Mouse (Mus musculus) 416B (cell line): ENCODE results near the gene Htr6.

Experiments
- DNase-seq: peaks from one replicate; pipeline ENCODE4 v3.0.0; 2011; ENCODE audit warnings: low read depth

The Htr6 gene

DNA sequence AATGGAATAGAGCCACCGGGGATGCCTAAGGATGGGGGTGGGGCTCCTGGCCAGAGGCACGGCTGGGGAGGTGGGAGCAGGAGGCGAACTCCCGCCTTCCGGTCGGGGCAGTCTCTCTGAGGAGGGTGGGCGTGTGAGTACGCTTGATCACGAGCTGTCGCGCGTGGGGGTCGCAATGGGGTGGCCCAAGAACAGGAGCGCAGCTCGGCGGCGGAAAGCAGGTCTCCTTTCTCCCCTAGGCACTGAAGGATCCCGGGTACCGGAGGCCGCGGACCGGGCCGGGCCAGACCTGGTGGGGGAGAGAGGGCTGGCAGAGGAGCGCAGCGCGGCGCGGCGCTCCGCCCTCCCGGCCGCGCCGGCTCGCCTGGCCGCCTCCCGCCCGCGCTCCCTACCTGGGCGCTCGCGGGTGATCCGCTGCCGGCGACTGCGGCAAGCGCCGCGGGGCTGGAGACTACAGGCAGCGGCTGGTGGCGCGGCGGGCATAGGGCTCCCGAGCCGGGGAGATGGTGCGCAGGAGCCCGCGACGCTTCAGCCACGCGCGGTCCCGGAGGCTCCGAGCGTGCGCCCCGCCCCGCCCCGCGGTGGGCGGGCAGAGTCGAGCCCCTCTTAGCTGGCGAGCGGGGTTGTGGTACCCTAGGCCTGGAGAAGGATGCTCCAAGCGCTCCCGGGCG lies at the start of gene Htr6:
Htr6 (minus strand) TSS at position 530 of the 671 bp plus-strand sequence.
- no peak for DNase-seq

- DNase-seq, result no peak
These were observed 49.6 kb upstream of the Htr6 start for GRCm38 (mm10) chr4:139124940-139125339.

- DNase-seq, result no peak
These were observed 47.2 kb upstream of the Htr6 start for GRCm38 (mm10) chr4:139122557-139122956.

DNA sequence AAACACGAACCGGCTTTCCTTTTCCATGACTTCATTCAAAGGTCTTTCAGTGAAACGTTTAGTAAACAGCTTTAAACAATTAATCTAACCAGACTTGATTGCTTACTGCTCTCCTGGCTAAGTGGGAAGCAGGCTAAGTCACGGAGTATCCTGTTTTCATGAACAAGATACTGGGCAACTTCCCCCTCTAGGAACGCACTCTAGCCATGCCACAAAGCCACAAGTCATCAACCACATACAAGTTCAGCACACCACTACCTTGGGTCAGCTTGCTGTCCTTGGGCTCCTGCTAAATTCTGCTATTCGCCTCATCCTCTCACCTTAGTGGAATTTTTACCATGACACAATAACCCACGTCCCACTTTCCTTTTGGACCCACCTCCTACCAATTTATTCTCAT lies 45.6 kb upstream of the Htr6 start:
- peak; percentile 56 for DNase-seq

- DNase-seq, result no peak
These were observed 45.0 kb upstream of the Htr6 start for GRCm38 (mm10) chr4:139120281-139120814.

DNA sequence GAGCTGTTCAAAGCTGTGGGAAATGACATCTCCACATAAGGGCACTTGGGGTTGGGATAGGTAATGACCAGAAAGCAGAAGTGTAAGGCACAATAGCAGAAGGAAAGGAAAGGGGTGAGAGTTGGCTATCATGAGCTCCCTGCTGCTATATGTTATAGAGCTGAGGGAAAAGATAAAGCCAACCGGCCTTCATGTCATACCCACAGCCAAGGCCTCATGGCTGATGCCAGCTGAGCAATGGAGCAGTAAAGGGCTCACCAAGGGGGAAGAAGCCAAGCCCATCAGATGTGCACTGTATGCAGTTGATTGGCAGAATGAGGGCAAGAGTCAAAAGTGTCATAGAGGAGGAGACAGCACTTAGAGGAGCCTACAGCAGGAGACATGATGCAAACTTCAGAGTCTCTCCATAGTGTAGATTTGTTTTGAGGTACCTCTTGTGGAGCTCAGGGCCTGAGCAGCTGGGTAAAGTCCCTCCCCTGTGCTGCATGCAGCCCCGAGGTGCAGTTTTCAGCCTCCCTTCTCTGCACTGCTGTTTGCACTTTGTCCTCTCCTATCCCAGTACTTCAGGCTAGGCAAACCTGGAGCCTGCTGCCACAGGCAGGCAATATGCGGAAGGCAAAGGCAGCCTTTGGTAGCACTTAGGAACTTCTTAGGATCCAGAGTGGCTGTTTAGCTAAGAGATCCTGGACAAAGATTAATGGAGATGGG lies 41.1 kb upstream of the Htr6 start:
- peak; percentile 51 for DNase-seq

- DNase-seq, result no peak
These were observed 40.4 kb upstream of the Htr6 start for GRCm38 (mm10) chr4:139115721-139116120.

GRCm38 (mm10) chr4:139112482-139112881 lies 37.1 kb upstream of the Htr6 start:
- no peak for DNase-seq

- DNase-seq, result no peak
These were observed 36.1 kb upstream of the Htr6 start for GRCm38 (mm10) chr4:139111421-139111820.

- no peak for DNase-seq
These were observed 35.5 kb upstream of the Htr6 start for GRCm38 (mm10) chr4:139110858-139111257.

GRCm38 (mm10) chr4:139105453-139105852 lies 30.1 kb upstream of the Htr6 start:
- no peak for DNase-seq

DNA sequence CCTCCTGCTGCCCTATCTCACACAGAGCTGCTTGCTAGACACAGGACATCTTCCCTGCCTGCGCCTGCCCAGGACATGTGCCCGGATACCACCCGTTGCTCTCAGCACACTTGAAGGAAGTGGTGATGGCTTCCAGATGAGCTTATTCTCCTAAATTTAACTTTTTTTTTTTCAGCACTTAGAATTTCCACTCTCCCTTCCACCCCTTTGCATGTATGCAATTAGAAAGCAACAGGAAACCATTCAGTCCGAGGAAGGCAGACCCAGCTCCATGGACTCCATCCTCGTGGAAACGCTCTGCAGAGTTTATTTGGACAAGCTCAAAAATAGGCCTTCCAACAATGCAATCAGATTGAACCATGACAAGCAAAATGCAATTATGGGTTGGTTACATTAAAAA lies 26.2 kb upstream of the Htr6 start:
- no peak for DNase-seq

- no peak for DNase-seq
These were observed 25.0 kb upstream of the Htr6 start for GRCm38 (mm10) chr4:139100326-139100725.

DNA sequence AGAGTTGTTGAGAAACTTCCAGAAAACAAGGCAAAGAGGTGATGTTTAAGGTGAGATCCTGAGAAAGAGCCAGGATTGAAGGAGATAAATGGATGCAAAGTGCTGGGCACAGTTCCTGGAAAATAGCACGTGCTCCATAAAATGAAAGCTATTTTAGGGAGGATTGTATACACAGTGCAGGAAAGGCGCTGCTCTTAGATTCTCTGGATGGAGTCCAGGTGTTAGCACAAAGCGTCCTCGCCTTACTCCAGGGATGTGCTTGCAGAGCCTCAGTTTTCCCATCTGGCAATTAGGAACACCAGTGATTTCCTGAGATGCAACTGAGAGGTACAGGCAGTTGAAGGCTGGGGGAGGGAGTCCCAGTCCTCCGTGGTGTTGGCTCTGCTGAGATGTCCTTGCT lies 20.8 kb upstream of the Htr6 start:
- DNase-seq, result no peak

DNA sequence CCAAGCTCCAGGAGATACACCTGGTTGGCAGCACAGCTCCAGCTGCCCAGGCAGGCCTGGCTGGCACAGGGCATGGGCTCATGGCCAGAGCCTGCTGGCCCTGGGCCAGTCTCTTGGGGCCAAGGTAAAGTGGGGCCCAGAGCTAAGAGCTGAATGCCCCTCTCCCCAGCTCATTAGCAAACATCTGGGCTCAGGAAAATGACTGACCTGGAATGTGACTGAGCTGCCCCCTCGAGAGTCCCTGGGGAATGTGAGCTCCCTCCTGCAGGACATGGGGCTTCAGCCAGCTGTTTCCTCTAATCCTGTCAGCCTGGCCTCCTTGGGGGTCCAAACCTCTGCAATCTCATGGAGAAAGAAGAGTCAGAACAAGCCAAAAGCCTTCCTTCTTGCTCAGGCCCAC lies 20.0 kb upstream of the Htr6 start:
- no peak for DNase-seq

DNA sequence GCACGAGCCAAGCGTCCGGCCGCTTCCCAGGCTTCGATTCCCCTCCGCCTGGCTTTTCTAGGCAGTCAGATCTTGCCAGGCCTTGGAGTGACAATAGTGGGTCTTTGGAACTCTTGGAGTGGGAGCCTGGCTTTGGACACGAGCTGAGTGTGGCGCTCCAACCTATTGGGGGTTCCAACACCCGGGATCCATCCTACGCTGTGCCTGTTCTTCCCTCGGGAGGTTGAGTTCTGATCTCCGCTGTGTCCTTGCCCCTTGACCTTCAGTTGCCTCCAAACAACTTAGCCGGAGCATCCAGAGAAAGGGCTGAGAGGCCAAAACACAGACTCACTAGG lies 17.8 kb upstream of the Htr6 start:
- DNase-seq, result no peak

DNA sequence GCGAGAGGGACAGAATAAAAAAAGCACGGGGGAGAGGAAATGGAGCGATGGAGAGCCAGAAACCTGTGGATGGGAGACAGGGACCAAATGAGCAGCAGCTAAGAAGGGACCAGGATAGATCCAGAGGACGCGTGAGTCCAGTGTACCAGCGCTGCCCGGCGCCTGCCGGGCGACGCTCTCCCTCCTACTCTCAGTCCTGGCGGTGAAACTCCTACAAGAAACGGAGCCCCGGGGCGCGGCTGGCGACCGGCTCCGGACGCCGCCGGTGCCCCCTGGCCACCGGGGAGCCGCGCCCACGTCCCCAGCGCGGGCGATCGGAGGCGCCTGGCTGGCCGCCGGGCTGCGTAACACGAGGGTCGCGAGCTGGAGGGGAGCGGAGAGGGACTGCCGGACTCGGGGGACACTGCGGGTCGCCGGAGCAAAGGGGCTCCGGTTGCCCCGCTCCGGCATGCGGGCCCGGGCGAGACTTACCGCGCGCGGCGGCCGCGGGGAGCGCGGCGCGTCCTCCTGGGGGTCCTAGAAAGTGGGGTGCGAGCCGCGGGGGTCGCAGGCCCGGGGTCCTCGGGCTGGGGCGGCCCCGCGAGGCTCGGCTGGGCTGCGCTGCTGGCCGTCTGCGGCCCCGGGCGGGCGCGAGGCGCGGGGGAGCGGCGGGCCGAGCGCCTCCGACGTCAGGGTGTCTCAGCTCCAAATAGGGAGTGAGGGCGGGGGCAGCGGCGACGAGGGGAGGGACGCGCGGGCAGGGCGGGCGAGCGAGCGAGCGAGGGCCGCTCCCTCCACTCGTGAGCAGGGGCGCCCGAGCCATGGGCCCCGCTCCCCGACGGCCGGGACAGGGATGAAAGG lies 17.2 kb upstream of the Htr6 start, which contains the start of gene Nbl1:
Nbl1 (minus strand) TSS at position 638 of the 840 bp plus-strand sequence.
- no peak for DNase-seq

DNA sequence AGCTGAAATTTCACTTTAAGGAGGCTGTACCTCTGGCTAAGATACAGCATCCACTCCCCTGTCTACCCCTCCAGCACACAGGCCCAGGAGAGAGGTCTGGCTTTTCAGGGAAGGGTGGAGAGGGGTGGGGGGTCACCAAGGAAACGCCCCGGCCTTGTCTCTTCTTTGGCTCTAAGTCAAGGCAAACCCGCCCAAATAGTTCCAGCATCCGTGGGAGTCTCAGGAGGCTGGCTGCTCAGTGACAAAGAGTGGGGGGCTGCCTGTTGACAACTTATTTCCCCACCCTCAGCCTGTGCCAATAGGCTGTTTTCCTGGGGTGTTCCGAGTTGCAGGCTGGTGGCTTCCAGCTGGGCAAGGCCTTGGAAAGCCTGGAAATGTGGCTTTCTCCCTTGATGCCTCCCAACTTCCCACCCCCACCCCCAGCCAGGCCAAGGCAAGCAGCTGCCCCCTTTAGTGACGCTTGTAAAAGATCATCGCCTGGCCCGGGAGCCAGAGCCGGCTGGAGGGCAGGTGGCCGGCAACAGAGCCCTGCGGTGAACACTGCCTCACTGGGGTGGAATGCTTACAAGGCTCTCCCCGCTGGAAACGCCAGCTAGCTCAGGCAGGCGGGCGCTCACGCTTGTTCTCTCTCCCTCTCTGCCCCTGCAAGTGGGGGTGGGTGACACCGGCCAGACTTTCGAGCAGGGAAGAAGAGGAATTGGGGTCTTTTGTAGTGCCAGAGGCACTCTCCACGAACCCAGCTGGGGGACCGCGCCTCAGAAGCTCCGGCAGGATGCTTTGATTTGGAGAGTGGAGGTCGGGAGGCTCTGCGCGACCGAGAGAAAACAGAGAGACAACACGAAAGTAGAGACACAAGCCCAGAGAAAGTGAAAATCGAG lies 16.3 kb upstream of the Htr6 start:
- DNase-seq, result no peak

DNA sequence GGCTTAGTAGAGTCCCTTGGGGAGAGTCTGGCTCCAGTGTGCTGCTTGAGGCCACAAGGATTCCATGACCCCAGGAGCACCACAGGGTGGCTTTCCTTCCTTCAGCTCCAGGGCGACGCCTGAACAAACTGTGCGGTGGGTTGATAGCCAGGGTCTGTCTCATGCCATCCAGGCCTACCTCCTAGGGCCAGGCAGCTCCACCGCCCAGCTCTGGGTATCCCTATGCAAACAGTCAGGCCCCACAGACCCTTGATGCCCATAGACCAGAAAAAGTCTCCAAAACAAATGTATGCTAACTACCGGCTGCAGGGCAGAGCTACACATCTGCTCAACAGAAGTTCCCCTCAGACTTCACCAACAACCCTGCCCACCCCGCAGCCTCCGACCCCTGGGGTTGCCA lies 15.7 kb upstream of the Htr6 start:
- DNase-seq, result no peak

DNA sequence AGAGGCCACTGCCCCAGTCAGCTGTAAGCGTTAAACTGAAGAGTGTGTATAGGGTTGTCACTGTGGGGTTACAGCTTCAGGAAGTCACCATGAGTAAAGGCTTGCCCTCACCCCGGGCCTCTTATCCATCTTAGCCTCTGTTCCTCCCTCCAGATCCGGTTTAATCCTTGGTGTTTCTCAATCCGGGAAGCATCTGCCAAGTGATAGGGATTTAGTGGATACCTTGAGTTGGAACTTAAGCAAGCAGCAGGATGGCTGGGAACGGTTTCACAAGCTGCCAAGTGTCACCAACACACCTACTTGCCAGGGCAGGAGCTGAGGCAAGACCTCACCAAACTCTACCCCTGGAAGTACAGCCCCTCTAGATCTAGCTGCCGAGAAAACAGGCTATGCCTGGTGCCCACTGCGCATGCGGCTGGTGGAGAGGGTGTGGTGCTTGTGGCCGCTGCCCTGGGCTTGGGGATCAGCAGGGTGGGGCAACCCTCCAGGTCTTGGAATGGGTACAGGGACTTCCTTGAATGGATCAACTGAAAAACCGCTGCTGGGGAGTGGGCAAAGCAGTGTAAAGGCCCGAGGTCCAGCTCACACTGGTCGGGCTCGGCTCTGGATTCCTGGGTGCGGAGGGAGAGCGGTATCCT lies 15.1 kb upstream of the Htr6 start:
- no peak for DNase-seq

DNA sequence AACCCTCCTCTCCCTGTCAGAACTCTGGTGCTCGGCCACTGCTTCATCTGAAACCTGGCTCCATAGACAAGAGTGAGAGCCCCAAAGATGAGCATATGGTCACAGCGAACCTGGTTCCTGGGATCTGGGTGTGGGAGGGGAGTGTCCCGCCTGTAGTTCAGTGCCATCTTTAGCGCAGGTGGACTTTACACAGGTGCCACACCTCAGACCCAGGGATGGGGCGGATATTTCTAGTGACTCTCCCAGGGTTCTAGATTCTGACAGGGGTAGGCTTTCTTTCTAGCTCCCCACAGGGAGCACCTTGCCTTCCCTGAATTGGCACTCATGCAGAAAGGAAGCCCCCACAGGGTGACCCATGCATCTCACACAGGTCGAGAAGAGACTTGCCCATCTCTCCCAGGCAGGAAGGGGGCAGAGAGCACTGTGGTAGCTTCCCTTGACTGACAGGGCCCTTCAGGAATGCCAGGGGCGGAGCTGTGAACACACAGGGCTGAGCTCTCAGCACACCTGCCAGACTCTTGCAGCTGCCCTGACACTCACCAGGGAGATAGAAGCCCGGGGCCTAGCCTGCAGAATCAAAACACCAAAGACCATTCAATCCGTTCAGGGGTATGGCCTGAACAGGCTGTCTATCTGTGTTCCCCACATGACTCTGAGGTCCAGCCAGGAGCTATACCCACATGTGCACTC lies 13.8 kb upstream of the Htr6 start:
- DNase-seq, result no peak
